Mouse (Mus musculus): ENCODE results near the gene Vps53. TPM values are rescaled to one million over a fixed set of nuclear protein-coding genes. Genes with fewer than 3 reads are reported as not detected.

The Vps53 gene
- 32.0 TPM for polyA plus RNA-seq (2014; fragmentation: Illumina TruSeq; extraction: RNeasy Lipid Tissue Mini Kit (QIAGEN cat#74804); ENCODE audit: low read depth, low replicate concordance)

GRCm38 (mm10) chr11:76179495-76180145 lies at the start of gene Vps53, which contains the start of gene Fam57a:
Gene Vps53, minus strand, starts transcription at chr11:76179647.
Gene Fam57a, plus strand, starts transcription at chr11:76179671.

GRCm38 (mm10) chr11:76217390-76217800 lies 37.9 kb upstream of the Vps53 start, which contains the start of the genes Dbil5 and Gemin4:
Gene Dbil5, plus strand, starts transcription at chr11:76217608.
Gene Gemin4, minus strand, starts transcription at chr11:76217664.

DNA sequence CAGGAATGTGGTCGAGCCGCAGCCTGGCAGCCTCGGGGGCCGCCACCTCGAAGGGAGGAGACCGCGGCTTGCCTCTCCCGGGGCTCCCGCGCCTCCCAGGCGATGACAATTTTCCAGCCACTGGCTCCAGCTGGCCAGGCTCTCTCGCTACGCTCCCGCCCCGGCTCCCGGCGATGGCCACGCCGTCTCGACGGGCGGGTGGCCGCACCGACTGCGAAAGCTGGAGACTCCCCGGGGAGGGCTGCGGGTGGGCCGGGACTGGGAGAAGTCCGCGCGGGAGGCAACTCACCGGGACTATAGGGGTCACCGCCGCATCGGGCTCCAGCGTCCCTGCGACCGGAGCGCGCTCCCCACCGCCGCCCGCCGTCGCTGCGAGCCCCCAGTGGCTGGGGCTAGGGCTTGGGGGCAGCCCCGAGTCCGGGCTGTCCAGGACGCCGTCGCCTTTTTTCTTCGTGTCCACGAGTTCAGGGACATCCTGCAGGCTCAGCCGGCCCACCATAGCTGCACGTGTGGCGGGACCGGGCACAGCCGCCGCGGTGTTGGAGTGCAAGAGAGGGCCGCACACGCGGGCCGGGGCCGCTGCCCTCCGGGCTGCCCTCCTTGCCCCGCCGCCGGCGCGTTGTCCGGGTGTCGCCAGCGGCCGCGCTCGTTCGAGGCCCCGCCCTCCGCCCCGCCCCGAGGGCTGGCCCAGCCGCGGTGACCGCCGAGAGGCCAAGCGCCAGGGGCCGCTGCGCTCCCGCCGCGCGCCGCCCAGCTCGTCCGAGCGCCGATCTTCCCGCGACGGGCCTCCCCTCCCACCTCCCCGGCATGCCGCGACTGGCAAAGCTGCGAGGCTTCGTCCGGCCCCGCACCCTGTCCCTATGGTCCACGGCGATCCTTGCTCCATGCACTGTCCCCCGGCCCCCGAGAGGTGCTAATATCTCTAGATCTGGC lies 152.0 kb downstream of the Vps53 start, which contains the start of gene Rflnb:
Rflnb (minus strand) TSS at position 644 of the 933 bp plus-strand sequence.

GRCm38 (mm10) chr11:75999440-76000155 lies 179.8 kb downstream of the Vps53 start, which contains the start of gene 1700016K19Rik:
Gene 1700016K19Rik, plus strand, starts transcription at chr11:75999912.

Other genes with a start within 250 kb of the Vps53 start
- 4.8 TPM for gene Rph3al, start 241.2 kb downstream of the Vps53 start, polyA plus RNA-seq (2014; fragmentation: Illumina TruSeq; extraction: RNeasy Lipid Tissue Mini Kit (QIAGEN cat#74804); ENCODE audit: low read depth, low replicate concordance)
- gene 1700016K19Rik, start 179.7 kb downstream of the Vps53 start, polyA plus RNA-seq (2014; fragmentation: Illumina TruSeq; extraction: RNeasy Lipid Tissue Mini Kit (QIAGEN cat#74804); ENCODE audit: low read depth, low replicate concordance): 7.0 TPM
- gene Rflnb, start 151.9 kb downstream of the Vps53 start, polyA plus RNA-seq (2014; fragmentation: Illumina TruSeq; extraction: RNeasy Lipid Tissue Mini Kit (QIAGEN cat#74804); ENCODE audit: low read depth, low replicate concordance): 33.0 TPM
- gene Fam57a, start within 50 bp of the Vps53 start, polyA plus RNA-seq (2014; fragmentation: Illumina TruSeq; extraction: RNeasy Lipid Tissue Mini Kit (QIAGEN cat#74804); ENCODE audit: low read depth, low replicate concordance): 5.1 TPM
- gene Dbil5, start 38.0 kb upstream of the Vps53 start, polyA plus RNA-seq (2014; fragmentation: Illumina TruSeq; extraction: RNeasy Lipid Tissue Mini Kit (QIAGEN cat#74804); ENCODE audit: low read depth, low replicate concordance): 107 TPM
- gene Gemin4, start 38.0 kb upstream of the Vps53 start, polyA plus RNA-seq (2014; fragmentation: Illumina TruSeq; extraction: RNeasy Lipid Tissue Mini Kit (QIAGEN cat#74804); ENCODE audit: low read depth, low replicate concordance): 6.8 TPM
- gene Mrm3, start 64.1 kb upstream of the Vps53 start, polyA plus RNA-seq (2014; fragmentation: Illumina TruSeq; extraction: RNeasy Lipid Tissue Mini Kit (QIAGEN cat#74804); ENCODE audit: low read depth, low replicate concordance): 7.4 TPM
- gene Glod4, start 64.1 kb upstream of the Vps53 start, polyA plus RNA-seq (2014; fragmentation: Illumina TruSeq; extraction: RNeasy Lipid Tissue Mini Kit (QIAGEN cat#74804); ENCODE audit: low read depth, low replicate concordance): 68.5 TPM
- gene Nxn, start 219.5 kb upstream of the Vps53 start, polyA plus RNA-seq (2014; fragmentation: Illumina TruSeq; extraction: RNeasy Lipid Tissue Mini Kit (QIAGEN cat#74804); ENCODE audit: low read depth, low replicate concordance): 26.4 TPM
- 30.0 TPM for gene Timm22, start 227.3 kb upstream of the Vps53 start, polyA plus RNA-seq (2014; fragmentation: Illumina TruSeq; extraction: RNeasy Lipid Tissue Mini Kit (QIAGEN cat#74804); ENCODE audit: low read depth, low replicate concordance)